Mouse (Mus musculus): ENCODE data around the gene Lce1j. TPM values are rescaled to one million over a fixed set of nuclear protein-coding genes. Genes with fewer than 3 reads are reported as not detected.
"Not testable (repeated sequence)": the region's sequence is repeated elsewhere in the genome, so short reads cannot be mapped to it uniquely, and the experiment has no call there.

Lce1j gene
- polyA plus RNA-seq (2017; shearing (Covaris generic)), result not detected

- ATAC-seq, result no peak
Measured at GRCm38 (mm10) chr3:92790414-92790813, at the start of gene Lce1j. Gene Lce1j, minus strand, starts transcription at chr3:92790514.

GRCm38 (mm10) chr3:92827108-92827507, 36.8 kb upstream of the Lce1j start, which contains the start of gene Kprp:
Gene Kprp, minus strand, starts transcription at chr3:92827247.
- no peak for ATAC-seq

GRCm38 (mm10) chr3:92825808-92826207, 35.5 kb upstream of the Lce1j start:
- no peak for ATAC-seq

GRCm38 (mm10) chr3:92816036-92816435, 25.7 kb upstream of the Lce1j start:
- ATAC-seq, result not testable (repeated sequence)

GRCm38 (mm10) chr3:92815581-92815980, 25.3 kb upstream of the Lce1j start:
- no peak for ATAC-seq

- no peak for ATAC-seq
Measured at GRCm38 (mm10) chr3:92807791-92808190, 17.5 kb upstream of the Lce1j start, which contains the start of gene Lce1k. Gene Lce1k, minus strand, starts transcription at chr3:92807891.

- ATAC-seq, result no peak
Measured at GRCm38 (mm10) chr3:92778799-92779198, 11.5 kb downstream of the Lce1j start, which contains the start of gene Lce1i. Gene Lce1i, minus strand, starts transcription at chr3:92778899.

GRCm38 (mm10) chr3:92771573-92771972, 18.7 kb downstream of the Lce1j start:
- ATAC-seq, result no peak

GRCm38 (mm10) chr3:92764965-92765364, 25.3 kb downstream of the Lce1j start, which contains the start of gene Lce1h:
Gene Lce1h, minus strand, starts transcription at chr3:92765065.
- ATAC-seq, result no peak

GRCm38 (mm10) chr3:92753197-92753596, 37.1 kb downstream of the Lce1j start:
- no peak for ATAC-seq

- no peak for ATAC-seq
Measured at GRCm38 (mm10) chr3:92752238-92752637, 38.1 kb downstream of the Lce1j start, which contains the start of gene Lce1g. Gene Lce1g, minus strand, starts transcription at chr3:92752338.

GRCm38 (mm10) chr3:92738996-92739395, 51.3 kb downstream of the Lce1j start, which contains the start of gene Gm38119:
Gene Gm38119, minus strand, starts transcription at chr3:92739096.
- no peak for ATAC-seq

Other genes with a start within 250 kb of the Lce1j start
- not detected for gene Ivl, start 216.8 kb downstream of the Lce1j start, polyA plus RNA-seq (2017; shearing (Covaris generic))
- gene Smcp, start 201.5 kb downstream of the Lce1j start, polyA plus RNA-seq (2017; shearing (Covaris generic)), result not detected
- gene 2210017I01Rik, start 183.0 kb downstream of the Lce1j start, polyA plus RNA-seq (2017; shearing (Covaris generic)), result not detected
- not detected for gene Lce6a, start 168.9 kb downstream of the Lce1j start, polyA plus RNA-seq (2017; shearing (Covaris generic))
- gene Lce1a1, start 142.2 kb downstream of the Lce1j start, polyA plus RNA-seq (2017; shearing (Covaris generic)), result not detected
- not detected for gene Lce1b, start 133.6 kb downstream of the Lce1j start, polyA plus RNA-seq (2017; shearing (Covaris generic))
- not detected for gene Lce1a2, start 120.2 kb downstream of the Lce1j start, polyA plus RNA-seq (2017; shearing (Covaris generic))
- not detected for gene Lce1c, start 111.3 kb downstream of the Lce1j start, polyA plus RNA-seq (2017; shearing (Covaris generic))
- not detected for gene Lce1d, start 103.3 kb downstream of the Lce1j start, polyA plus RNA-seq (2017; shearing (Covaris generic))
- gene Lce1e, start 81.4 kb downstream of the Lce1j start, polyA plus RNA-seq (2017; shearing (Covaris generic)), result not detected
- gene Lce1f, start 70.2 kb downstream of the Lce1j start, polyA plus RNA-seq (2017; shearing (Covaris generic)), result not detected
- gene Gm38119, start 51.4 kb downstream of the Lce1j start, polyA plus RNA-seq (2017; shearing (Covaris generic)), result not detected
- gene Lce1g, start 38.2 kb downstream of the Lce1j start, polyA plus RNA-seq (2017; shearing (Covaris generic)), result not detected
- not detected for gene Lce1h, start 25.4 kb downstream of the Lce1j start, polyA plus RNA-seq (2017; shearing (Covaris generic))
- not detected for gene Lce1i, start 11.6 kb downstream of the Lce1j start, polyA plus RNA-seq (2017; shearing (Covaris generic))
- not detected for gene Lce1k, start 17.4 kb upstream of the Lce1j start, polyA plus RNA-seq (2017; shearing (Covaris generic))
- gene Kprp, start 36.7 kb upstream of the Lce1j start, polyA plus RNA-seq (2017; shearing (Covaris generic)), result not detected
- not detected for gene Lce1l, start 60.8 kb upstream of the Lce1j start, polyA plus RNA-seq (2017; shearing (Covaris generic))
- gene 2310050C09Rik, start 79.7 kb upstream of the Lce1j start, polyA plus RNA-seq (2017; shearing (Covaris generic)), result not detected
- not detected for gene Lce3a, start 135.7 kb upstream of the Lce1j start, polyA plus RNA-seq (2017; shearing (Covaris generic))
- gene Lce3b, start 142.5 kb upstream of the Lce1j start, polyA plus RNA-seq (2017; shearing (Covaris generic)), result not detected
- gene Lce3c, start 154.0 kb upstream of the Lce1j start, polyA plus RNA-seq (2017; shearing (Covaris generic)), result not detected
- not detected for gene Lce3d, start 166.9 kb upstream of the Lce1j start, polyA plus RNA-seq (2017; shearing (Covaris generic))
- gene Lce3e, start 176.5 kb upstream of the Lce1j start, polyA plus RNA-seq (2017; shearing (Covaris generic)), result not detected
- not detected for gene Lce3f, start 201.7 kb upstream of the Lce1j start, polyA plus RNA-seq (2017; shearing (Covaris generic))
- gene Crct1, start 225.2 kb upstream of the Lce1j start, polyA plus RNA-seq (2017; shearing (Covaris generic)), result not detected
- gene Lce1m, start 228.5 kb upstream of the Lce1j start, polyA plus RNA-seq (2017; shearing (Covaris generic)), result not detected